Mouse (Mus musculus) retina, postnatal 1 day (tissue): ENCODE results near the gene Prmt1.

Experiments used
- DNase-seq: peaks from one replicate; pipeline ENCODE4 v3.0.0-alpha.2; 2012

Gene Prmt1

DNA sequence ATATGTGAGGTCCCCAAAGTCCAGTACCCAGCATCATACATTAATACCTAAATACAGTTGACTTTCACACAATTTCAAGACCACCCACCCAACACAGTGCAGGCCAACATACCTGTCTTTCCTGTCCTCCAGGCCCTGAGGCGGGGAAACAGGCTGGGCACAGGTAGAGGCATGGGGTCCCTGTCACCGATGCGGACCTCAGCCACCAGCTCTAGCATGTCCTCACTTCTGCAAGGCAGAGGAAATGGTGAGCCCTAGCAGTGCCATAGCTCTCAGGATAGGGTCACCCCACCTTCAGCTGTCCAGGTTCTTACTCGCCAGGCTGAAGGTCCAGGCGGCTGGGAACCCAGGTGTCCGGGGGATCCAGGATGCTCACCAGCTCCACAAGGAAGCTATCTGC, 25.6 kb upstream of the Prmt1 start:
- no peak for DNase-seq

DNA sequence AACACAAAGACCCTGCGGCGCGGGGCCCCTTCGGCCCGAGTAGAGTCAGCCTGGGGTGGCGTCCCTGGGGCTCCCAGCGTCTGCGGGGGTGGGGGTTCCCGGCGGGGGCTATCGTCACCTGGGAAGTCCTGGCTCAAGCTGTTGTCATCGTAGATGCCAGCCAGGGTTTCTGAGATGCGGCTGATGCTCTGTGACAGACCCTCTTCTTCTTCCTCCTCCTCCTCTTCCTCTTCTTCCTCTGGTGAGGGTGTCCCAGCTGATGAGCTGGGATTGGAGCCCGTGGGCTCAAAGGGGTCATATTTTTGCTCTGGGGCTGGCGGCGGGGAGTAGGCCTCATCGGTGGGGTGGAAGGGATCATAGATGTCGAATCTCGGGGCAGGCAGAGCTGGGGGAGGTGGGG, 22.0 kb upstream of the Prmt1 start:
- no peak for DNase-seq

DNA sequence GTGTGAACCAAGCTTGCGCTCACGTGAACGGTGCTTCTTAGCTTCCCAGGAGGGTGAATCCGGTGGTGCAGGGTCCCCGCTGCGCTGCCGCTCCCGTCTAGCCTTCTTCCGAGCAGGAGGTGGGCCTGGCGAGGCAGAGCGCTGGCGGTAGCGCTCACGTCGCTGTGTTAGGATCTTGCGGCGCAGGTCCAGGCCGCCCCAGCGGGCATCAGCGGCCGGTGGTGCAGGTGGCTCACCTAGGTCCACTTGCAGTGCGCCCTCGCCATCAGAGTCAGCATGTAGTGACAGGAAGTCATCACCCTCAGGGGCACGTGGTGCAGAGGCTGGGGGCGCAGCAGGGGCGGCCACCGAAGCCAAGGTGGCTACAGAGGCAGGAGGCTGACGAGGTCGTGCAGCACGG, 21.5 kb upstream of the Prmt1 start:
- no peak for DNase-seq

DNA sequence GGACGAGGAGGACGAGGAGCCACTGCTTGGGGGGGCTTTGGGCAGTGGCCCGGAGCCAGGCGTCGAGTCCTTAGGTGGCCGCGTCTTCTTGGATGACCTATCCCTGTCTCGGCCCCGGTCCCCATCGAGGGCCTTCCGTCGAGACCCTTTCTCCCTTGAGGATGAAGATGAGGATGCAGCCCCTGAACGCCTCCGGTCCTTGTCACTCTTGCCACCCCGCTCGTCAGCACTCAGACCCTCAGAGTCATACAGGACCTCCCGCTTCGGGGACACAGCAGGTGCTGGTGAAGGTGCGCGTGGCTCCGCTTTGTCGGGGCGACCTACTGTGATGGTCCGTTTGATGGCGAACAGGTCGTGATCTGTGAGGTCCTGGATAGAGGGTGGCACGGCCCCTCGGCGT, 20.8 kb upstream of the Prmt1 start:
- no peak for DNase-seq

DNA sequence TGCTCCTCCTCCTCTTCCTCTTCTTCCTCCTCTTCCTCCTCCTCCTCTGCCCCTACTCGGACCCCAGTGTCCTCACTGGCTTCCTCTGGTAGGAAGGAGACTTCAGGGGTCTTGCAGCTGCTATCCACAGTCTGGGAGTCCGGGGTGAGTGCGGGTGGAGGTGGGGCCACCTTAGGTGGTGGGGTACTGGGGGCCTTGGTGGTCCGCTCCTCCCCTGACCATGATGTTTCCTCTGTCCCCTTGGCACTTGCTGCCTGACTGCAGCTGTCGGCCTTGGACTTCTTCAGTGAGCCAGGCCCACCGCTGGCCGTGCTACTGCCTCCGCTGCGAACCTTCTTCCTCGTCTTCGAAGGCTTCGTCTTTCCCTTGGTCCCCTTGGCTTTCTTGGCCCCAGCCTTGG, 20.1 kb upstream of the Prmt1 start:
- DNase-seq, result no peak

DNA sequence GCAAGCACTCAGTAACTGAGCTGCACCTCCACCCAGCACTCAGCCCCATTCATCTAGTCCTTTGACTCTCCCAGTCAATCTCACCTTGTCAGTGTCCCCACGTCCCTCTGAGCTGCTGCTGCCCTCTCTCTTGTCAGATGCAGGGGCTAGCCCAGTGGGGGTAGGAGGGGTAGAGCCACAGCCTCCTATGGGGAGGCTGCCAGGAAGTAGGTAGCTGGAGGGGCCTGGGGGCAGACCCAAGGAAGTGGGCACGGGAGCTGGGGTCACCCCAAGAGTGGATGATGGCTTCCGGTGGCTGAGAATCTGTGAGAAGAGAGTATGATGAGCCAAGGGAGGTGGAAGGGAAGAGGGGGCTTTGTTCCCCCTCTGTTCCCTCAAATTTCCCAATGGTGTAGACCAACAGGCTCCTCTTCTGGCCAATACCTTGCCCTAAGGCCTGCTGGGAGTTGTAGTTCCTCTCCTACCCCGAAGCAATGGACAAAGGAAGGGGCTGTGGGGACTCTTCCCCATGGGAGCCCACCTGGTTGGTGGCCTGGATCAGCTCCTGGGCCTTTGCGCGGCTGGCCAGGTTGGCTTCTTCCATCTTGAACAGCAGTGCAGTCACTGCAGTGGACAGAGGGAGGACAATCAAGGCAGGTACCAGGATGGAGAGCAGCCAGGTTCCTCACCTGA, 19.1 kb upstream of the Prmt1 start:
- no peak for DNase-seq

DNA sequence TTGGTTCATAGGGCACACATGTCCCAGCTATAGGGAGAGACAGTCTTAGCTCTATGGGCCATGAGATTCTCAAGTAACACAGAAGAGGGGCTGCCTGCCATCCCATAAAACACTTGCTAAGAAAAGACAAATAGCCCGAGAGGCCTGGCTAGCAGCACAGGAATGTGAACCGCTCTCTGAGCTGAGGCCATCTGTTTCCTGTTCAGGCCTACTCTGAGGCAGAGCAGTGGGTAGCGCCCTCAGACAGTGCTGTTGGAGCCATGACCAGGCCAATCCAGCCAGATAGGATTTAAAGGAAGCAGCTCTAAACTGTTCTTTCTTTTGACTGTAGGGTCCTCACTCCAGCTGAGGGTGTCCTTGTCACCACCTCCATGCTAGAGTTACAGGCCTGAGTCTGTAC, 18.2 kb upstream of the Prmt1 start:
- no peak for DNase-seq

DNA sequence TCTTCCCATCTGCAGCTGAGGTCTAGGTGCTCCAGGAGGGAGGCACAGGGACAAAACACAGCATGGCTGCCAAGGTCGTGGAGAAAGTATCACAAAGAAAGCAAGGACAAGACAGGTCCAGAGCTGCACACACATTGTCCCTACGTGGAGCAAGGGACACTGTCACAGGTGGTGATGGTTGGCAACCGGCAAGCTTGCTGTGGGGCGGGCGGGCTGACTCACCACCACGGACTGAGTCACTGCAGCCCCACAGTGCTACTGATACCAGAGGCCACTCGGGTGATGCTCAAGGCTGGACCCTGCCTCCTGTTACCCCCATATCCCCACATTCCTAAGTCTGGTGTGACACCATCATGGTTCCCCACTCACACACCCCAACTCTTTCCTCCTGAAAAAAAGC, 16.1 kb upstream of the Prmt1 start:
- DNase-seq, result no peak

DNA sequence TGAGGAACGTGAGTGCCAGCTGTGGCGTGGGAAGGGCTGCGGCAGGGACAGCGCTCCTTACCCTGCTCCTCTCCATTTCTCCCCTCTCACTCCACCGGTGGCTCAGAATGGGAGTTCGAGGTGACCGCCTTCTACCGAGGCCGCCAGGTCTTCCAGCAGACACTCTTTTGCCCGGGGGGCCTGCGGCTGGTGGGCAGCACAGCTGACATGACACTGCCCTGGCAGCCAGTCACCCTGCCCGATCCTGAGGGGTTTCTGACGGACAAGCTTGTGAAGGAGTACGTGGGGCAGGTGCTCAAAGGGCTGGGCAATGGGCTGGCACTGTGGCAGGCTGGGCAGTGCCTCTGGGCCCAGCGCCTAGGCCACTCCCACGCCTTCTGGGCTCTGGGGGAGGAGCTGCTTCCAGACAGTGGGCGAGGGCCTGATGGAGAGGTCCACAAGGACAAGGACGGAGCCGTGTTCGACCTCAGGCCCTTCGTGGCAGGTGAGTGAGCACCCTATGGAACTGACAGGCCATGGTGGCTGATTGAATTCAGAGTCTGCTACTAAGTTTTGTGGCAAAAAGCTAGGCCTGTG, 14.3 kb upstream of the Prmt1 start:
- DNase-seq, result no peak

DNA sequence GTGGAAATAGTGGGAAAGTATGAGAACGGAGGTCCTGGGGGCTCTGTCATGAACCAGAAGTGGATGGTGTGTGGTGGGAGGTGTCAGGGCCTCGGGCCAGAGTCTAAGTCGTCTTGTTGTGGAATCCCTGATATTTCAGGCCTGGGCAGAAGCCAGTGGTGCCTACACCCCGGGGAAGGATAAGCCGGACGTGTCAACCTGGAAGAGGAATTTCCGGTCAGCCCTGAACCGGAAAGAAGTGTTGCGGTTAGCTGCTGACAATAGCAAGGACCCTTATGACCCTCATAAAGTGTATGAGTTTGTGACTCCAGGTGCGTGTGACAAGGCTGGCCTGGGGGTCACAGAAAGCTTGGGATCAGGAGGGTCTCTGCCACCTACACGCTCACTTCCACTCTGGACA, 13.4 kb upstream of the Prmt1 start:
- DNase-seq, result no peak

DNA sequence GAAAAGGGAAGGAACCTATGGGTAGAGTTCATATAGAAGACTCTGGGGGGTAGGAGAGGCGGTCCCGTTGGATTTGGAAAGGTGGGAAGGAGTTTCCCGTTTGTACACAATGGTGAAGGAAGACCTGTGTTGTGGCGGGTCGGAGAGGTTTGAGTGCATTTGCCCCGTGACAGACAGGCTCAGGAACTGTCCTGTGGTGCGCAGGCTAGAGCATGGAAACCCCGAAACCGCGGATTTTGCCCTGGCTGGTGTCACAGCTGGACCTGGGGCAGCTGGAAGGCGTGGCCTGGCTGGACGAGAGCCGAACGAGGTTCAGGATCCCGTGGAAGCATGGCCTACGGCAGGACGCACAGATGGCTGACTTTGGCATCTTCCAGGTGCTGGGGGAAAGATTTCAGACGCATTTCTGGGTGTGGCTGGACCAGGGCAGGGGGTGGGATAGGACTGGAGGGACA, 12.2 kb upstream of the Prmt1 start, which contains the start of gene Bcl2l12:
TSS of gene Bcl2l12 (minus strand) at position 212 of the 455 bp plus-strand sequence.
- peak; percentile 38 for DNase-seq

DNA sequence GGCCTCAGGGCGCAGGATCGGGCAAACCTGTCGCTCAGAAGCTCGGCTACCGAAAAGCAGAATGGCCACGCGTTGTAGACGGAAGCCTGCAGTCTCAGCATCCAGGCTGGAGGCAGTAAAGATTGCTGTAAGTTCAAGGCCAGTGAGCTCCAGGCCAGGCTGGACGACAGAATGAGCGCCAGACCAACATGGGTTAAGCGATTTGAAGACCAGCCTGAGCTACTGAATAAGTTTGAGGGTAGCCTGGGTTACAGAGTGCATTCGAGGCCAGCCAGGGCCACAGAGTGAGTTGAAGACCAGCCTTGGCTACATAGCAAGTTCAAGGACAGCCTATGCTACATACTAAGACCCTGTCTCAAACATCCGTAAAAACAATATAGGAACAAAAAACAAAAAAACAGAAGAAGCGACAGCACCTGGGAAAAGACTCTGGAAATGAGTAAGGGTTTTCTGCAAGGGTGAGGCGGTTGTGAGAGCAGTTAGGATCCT, 11.6 kb upstream of the Prmt1 start:
- no peak for DNase-seq

DNA sequence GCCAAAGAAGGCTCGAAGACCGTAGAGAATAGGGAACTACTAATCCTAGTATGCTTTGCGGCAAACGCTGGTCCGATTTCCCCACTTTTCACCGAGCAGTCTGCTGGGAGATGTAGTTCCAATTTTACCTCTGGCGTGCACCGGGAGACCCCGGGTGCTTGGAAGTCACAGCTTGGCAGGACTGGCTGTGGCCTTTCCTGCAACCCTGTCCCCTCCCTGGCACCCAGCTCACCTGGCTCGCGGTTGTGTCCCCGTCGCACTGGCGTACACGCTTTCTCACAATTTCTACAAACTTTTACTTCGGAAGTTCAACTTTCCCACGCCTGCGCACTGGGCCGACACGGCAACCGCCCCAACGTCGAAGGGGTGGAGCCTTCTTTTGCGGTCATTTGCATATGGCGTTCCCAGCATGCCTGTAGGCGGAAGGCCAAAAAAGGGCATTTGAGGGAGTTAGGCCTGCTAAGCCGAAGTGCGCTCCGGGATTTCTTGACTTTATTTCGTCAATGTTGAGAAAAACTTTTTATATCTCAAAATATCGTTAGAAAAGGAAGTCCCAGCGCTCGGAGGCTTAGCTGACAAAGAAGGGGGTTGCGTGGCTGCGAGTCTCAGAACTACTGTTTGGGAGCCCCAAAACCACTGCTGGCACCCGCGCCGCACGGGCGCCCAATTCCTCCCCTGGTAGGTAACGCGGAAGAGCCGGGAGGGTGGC, 11.0 kb upstream of the Prmt1 start, which contains the start of gene Irf3:
TSS of gene Irf3 (plus strand) at position 418 of the 709 bp plus-strand sequence.
- peak; percentile 97 for DNase-seq

DNA sequence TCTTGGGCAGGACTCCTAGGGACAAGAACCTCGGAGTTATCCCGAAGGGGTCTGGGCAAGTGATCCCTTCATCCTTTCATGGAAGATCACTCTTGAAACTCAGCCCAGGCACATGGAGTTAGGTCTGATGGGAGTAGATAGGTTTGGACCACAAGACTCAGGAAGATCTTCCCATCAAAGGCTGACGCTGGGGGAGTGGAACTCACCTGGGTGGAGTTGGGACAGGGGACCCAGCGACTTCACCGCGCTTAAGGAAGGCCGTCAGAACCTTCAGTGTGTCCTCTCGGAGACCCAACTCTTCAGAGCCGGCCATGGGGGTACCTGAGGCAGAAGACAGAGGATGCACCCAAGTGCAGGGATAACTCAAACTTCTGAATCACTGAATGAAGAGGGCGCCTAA, 10.3 kb upstream of the Prmt1 start:
- DNase-seq, result no peak

DNA sequence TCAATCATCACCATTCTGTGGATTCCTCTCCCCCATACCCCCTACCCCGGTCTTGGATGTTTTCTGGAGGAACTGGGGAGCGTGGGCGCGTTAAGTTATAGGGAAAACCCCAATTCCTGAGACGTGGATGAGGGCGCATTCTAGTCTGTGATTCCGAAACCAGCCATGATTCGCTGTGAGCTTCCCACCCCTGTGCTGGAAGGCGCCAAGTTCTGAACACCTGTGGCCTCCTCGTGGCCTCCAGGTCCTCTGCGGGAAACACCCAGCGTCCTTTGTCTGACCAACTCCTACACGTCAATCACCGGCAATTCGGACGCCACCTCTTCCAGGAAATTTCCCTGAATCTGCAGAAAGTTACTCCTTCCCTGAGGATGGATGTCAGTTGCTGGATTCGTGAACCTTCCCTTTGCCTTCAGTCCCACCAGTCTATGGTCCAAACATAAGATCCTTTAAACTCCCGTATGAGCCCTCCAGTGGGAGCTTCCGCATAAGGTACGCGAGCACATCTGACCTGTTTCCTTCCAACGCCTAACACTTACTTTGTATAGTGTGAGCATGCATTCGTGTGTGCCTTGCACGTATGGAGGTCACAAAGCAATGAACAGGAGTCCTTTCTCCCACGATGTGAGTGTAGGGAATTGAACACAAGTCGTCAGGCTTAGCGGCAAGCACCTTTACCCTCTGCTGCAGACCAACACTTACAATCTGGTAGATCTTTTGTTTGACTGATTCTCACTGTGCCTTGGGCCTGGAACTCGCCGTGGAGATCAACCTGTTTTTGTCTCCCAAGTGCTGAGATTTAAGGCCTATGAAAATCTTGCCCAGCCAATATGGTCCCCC, 731 bp upstream of the Prmt1 start:
- DNase-seq, result no peak

DNA sequence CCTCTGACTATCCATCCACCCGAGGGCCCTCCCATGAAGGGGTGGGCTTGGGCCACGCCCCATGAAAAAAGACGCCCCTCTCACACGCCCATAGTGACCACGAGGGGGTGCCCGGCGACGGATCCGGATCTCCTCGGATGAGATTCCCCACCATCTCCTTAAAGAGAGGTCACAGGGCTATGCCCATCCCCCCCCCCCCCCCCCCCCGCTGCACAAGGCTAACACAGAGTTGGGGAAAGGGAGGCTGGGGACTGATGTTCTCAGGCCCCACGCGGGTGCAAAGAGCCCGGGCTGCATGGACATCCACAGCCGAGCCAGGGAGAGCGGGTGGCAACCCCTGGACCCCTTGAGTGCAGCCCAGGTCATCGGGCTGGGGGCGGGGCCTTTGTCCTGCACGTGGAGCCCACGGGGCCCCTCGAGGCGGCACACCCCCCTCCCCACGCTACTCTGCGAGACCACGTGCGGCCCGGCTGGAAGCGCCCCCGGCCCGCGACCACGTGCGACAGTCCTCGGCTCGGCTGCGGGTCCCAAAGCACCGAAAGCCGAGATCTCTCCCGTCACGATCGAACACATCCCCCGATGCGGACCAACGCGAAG, 675 bp downstream of the Prmt1 start:
- peak; percentile 84 for DNase-seq

DNA sequence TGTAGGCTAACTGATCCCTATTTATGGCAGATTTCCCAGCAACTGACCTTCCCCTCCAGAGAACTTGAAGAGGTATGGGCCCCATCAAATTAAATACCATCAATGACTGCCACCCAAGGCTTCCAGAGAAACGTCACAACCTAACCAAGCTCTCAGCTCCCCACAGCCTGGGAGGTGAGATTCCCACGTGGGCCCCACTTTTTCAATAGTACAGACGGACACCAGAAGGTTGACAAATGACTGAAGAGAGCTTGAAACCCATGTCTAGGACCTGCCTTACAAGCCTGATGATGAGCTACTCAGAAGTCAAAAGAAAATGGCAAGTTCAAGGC, 1.6 kb downstream of the Prmt1 start:
- no peak for DNase-seq

DNA sequence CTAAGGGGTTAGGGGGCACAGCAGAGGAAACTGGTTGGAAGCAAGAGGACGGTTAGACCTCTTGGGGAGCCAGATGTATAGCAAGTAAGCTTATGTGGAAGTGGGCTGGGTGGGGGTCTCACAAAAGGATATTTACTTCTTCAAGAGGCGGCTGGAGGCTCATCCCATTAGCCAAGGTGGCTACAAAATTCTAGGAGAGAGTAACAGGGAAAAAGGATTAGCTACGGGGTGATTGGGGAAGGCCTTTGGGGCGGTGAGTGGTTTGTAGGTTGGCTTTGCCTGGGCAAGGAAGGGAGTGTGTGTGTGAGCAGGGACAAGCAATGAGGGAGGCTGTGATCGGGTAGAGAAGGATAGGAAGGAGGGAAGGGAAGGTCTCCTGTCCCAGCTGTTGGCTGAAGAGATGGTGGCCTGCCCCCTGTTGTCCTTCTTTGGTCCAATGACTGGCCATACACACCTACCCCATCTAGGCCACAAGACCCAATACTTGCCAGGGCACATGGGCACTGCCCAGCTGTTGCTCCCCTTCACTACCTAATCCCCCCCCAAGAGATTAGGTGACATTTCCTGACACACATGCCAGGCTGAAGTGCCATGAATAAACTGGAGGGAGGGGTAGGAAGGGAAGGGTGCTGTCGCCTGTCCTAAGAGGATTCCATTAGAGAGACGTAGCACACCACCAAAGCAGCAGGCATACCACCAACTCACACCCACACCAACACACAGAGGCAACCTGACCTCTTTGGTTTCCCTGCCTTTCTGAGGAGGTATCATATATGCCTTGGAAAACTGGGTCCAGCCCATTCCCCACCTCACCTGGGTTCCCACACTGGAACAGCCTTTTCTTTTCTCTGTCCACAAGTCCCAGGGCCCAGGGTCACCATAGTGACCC, 2.2 kb downstream of the Prmt1 start:
- no peak for DNase-seq

DNA sequence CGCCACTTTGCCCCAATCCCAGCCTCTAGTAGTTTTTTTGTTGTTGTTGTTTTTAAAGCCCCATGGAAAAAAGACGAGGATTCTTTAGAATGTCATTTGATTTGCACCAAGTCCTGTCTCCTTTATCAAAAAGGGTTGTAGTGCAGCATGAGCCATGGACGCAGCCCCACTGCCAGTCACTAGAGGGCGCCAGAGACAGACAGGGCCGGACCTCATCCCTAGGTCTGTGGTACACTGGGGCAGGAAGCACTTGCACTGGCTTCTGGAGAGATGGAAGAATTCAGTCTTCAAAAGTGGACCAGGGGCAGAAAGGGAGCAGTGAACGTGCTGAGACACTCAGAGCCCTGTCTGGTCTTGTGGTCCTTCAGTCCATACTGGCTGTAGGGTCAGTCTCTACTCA, 3.3 kb downstream of the Prmt1 start:
- peak; percentile 84 for DNase-seq

DNA sequence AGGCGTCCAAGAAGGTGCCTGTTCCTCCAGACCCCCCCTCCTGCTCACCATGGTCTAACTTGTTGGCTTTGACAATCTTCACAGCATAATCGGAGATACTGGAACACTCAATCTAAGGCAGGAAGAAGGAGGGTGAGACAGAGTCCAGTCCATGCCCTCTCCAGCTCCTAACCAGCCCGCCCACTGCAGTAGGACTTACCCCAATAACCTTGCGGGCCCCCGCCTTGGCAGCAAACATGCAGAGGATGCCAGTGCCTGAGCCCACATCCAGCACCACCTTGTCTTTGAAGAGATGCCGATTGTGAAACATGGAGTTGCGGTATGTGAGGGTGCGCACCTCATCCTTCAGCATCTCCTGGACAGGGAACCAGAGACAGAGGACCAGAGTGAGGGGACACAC, 4.8 kb downstream of the Prmt1 start:
- no peak for DNase-seq

DNA sequence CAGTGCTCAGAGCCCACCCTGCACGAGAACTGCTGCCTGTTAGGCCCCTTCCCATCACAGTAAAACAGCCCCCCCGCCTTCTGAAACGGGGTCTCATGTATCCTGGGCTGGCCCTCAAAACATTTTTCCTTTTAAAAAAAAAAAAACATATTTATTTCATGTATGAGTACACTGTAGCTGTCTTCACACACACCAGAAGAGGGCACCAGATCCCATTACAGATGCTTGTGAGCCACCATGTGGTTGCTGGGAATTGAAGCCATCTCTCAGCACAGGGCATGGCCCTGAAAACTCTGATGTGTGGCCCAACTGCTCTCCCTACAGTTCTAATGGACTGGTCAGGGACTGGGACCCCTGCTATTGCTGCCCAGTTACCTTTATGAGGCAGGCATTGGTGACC, 8.1 kb downstream of the Prmt1 start:
- no peak for DNase-seq

DNA sequence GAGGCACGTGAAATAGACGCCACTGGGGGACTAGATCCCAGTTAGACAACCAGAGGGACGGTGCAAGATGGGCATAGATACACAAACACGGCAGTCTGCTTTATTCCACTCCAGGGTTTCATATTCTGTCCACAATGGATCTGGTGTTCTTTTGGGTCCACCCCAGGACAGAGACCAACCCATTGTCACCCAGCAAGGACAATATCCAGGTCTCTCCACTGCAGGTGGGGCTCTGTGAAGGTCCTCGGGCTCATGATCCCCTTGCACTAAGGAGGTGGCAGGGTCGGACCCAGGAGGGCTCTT, 11.3 kb downstream of the Prmt1 start:
- DNase-seq, result no peak
